Mouse (Mus musculus) ES-Bruce4 (cell line): ENCODE results near the gene Pom121. TPM values are rescaled to one million over a fixed set of nuclear protein-coding genes. Genes with fewer than 3 reads are reported as not detected.
A peak's percentile ranks its signal among the peaks of the same experiment; 100 is the strongest.

ENCODE experiments used
- H3K27ac ChIP-seq: 2 replicates; pipeline ENCODE4 v1.5.1; 2012; ENCODE audit warnings: low read length, inconsistent platforms; ENCODE audit not compliant: insufficient read depth
- H3K27me3 ChIP-seq: 2 replicates; pipeline ENCODE4 v1.6.1; 2012; ENCODE audit warnings: mild to moderate bottlenecking, low read length, inconsistent platforms; ENCODE audit not compliant: control insufficient read depth, poor library complexity, insufficient read depth, severe bottlenecking
- H3K36me3 ChIP-seq: 2 replicates; pipeline ENCODE4 v1.6.1; 2012; ENCODE audit warnings: inconsistent platforms, mild to moderate bottlenecking, low read length, moderate library complexity; ENCODE audit not compliant: control insufficient read depth, poor library complexity, insufficient read depth, severe bottlenecking
- H3K4me1 ChIP-seq: one replicate; pipeline ENCODE4 v1.8.1; 2011; ENCODE audit warnings: low read length; ENCODE audit not compliant: control insufficient read depth, insufficient read depth
- H3K4me3 ChIP-seq: 2 replicates; pipeline ENCODE4 v1.5.1; 2011; ENCODE audit warnings: low read depth, mild to moderate bottlenecking, low read length
- H3K9ac ChIP-seq: 2 replicates; pipeline ENCODE4 v1.6.1; 2012; ENCODE audit warnings: low read depth, mild to moderate bottlenecking, inconsistent platforms; ENCODE audit not compliant: poor library complexity, severe bottlenecking
- H3K9me3 ChIP-seq: replicated peaks from 2 replicates; pipeline ENCODE4 v1.6.1; 2012; ENCODE audit warnings: mild to moderate bottlenecking, low read length, inconsistent platforms; ENCODE audit not compliant: control insufficient read depth, poor library complexity, insufficient read depth, severe bottlenecking
- CTCF ChIP-seq: IDR thresholded peaks from one replicate; pipeline ENCODE4 v1.8.1; 2011; ENCODE audit warnings: low read depth, low read length
- EP300 ChIP-seq: IDR thresholded peaks from 2 replicates; pipeline ENCODE4 v1.6.1; 2011; ENCODE audit warnings: low read depth, low read length; ENCODE audit not compliant: insufficient read depth
- POLR2A ChIP-seq: IDR thresholded peaks from one replicate; pipeline ENCODE4 v1.8.1; 2011; ENCODE audit warnings: low read length; ENCODE audit not compliant: insufficient read depth
- polyA plus RNA-seq: library from polyadenylated mRNA; stranded (reverse); fragments of >200 nt; gene quantifications from 2 replicates; pipeline ENCODE4 v1.2.4, GENCODE M21; 2011; ENCODE audit warnings: low read depth; ENCODE audit not compliant: missing spikeins, insufficient read depth, insufficient read length

The Pom121 gene
- polyA plus RNA-seq, 1 experiment = 68.9 TPM

- Histone ChIP-seq H3K9ac (no peak overlapping the region), H3K27me3 (no peaks in the 10 kb centered on the region), H3K9me3 (no peaks in the 10 kb centered on the region), H3K36me3 (peaks cover 3% of the 10 kb centered on the region; the same call in 1 of the 2 replicates), H3K4me3 (no peak overlapping the region), H3K4me1 (no peaks in the 10 kb centered on the region), H3K27ac (no peak overlapping the region)
- TF ChIP-seq POLR2A = no peak
- no peak for TF ChIP-seq EP300
- TF ChIP-seq CTCF = no peak
Observed at GRCm38 (mm10) chr5:135410266-135410665, 15.9 kb upstream of the Pom121 start.

GRCm38 (mm10) chr5:135408114-135408513, 13.8 kb upstream of the Pom121 start:
- no peaks in the 10 kb centered on the region for H3K4me1 ChIP-seq
- no peaks in the 10 kb centered on the region for H3K27me3 ChIP-seq
- no peak overlapping the region for H3K9ac ChIP-seq
- H3K36me3 ChIP-seq = peaks cover 3% of the 10 kb centered on the region; the same call in 1 of the 2 replicates
- no peak overlapping the region for H3K4me3 ChIP-seq
- no peaks in the 10 kb centered on the region for H3K9me3 ChIP-seq
- no peak overlapping the region for H3K27ac ChIP-seq
- TF ChIP-seq CTCF (no peak), POLR2A (no peak), EP300 (no peak)

DNA sequence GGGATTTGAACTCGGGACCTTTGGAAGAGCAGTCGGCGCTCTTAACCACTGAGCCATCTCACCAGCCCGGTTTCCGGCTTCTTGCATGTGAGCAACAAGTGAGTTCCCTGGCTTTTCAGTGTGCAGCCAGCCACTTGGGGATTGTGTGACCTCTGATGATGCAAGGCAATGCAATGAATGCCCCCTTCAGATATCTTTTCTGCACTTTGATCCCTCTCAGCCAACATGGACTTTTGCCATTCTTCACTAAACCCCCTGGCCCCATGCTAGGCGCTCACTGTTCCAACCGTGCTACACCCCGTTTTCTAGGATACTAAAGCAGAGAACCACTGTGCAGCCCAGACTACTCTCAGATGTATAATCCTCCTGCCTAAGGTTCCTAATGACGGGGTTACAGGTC, 11.1 kb upstream of the Pom121 start:
- no peaks in the 10 kb centered on the region for H3K9me3 ChIP-seq
- H3K27me3 ChIP-seq = no peaks in the 10 kb centered on the region
- H3K9ac ChIP-seq = no peak overlapping the region
- no peak overlapping the region for H3K27ac ChIP-seq
- no peaks in the 10 kb centered on the region for H3K4me1 ChIP-seq
- TF ChIP-seq CTCF (no peak), POLR2A (no peak)
- no peak overlapping the region for H3K4me3 ChIP-seq
- H3K36me3 ChIP-seq = no peaks in the 10 kb centered on the region

DNA sequence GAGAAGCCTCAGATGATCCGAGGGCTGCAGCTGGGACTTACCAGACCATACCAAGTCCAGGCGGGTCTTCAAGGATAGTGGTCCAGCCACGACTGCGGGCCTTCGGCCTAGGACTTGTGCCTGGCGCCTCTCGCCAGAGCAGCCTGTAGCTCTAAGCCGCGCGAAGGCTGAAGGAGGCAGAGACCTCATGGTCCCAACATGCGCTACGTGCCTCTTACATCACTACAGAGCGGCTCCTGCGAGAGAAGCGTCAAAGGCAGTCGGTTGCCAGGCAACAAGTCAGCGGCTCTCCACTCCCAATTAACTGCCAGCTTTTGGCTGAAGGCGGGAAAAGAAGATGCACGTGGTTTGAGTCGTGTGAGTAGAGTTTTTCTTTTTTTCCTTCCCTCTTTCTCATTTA, 10.3 kb upstream of the Pom121 start:
- Histone ChIP-seq H3K27me3 (no peaks in the 10 kb centered on the region), H3K4me1 (no peaks in the 10 kb centered on the region), H3K9ac (no peak overlapping the region), H3K9me3 (no peaks in the 10 kb centered on the region), H3K36me3 (no peaks in the 10 kb centered on the region), H3K27ac (no peak overlapping the region), H3K4me3 (peak overlapping the region; percentile 1; the same call in 1 of the 2 replicates)
- no peak for TF ChIP-seq POLR2A
- no peak for TF ChIP-seq CTCF

GRCm38 (mm10) chr5:135400244-135400643, 5.9 kb upstream of the Pom121 start:
- no peaks in the 10 kb centered on the region for H3K27me3 ChIP-seq
- peak; percentile 97 for TF ChIP-seq CTCF
- no peak for TF ChIP-seq EP300
- no peak for TF ChIP-seq POLR2A

DNA sequence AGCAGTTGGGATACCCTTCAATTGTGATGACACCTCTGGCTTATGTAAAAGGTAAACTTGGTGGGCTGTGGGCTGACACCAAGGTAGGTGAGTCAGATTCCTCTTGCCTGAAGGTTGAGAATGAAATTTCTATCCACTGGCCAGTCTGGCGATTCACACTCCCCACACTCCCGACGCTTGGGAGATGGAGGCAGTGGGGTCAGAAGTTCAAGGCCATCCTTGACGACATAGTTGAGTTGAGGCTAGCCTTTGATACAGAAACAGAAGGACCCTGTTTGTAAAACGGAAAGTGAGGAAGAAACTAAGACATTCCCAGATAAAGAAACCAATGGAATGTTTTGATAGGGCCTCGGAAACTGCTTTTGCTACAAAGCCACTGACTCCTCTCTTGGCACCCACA, 5.0 kb upstream of the Pom121 start:
- H3K4me3 ChIP-seq = no peak overlapping the region

More at GRCm38 (mm10) chr5:135400244-135400643, 5.9 kb upstream of the Pom121 start:
- no peaks in the 10 kb centered on the region for H3K4me1 ChIP-seq
- no peak overlapping the region for H3K27ac ChIP-seq
- no peak overlapping the region for H3K9ac ChIP-seq
- no peaks in the 10 kb centered on the region for H3K9me3 ChIP-seq
- H3K4me3 ChIP-seq = no peak overlapping the region
- no peaks in the 10 kb centered on the region for H3K36me3 ChIP-seq

More for the DNA sequence above, 5.0 kb upstream of the Pom121 start:
- no peaks in the 10 kb centered on the region for H3K36me3 ChIP-seq
- no peak for TF ChIP-seq EP300
- H3K4me1 ChIP-seq = no peaks in the 10 kb centered on the region
- no peaks in the 10 kb centered on the region for H3K27me3 ChIP-seq
- H3K9me3 ChIP-seq = no peaks in the 10 kb centered on the region
- H3K9ac ChIP-seq = no peak overlapping the region
- no peak overlapping the region for H3K27ac ChIP-seq
